Mouse (Mus musculus) heart, postnatal 4 days (tissue): ENCODE results near the gene Atp2b2. TPM values are rescaled to one million over a fixed set of nuclear protein-coding genes. Genes with fewer than 3 reads are reported as not detected.

Experiments used
- DNase-seq: peaks from one replicate; pipeline ENCODE4 v3.0.0; 2021
- total RNA-seq, 2 experiments: library from RNA; stranded (reverse); gene quantifications; 2 replicates each; pipeline ENCODE4 v1.2.3; 2021

Atp2b2 gene
- total RNA-seq, 2 experiments from 2014 or later = 0.88 to 1.2 TPM

DNA sequence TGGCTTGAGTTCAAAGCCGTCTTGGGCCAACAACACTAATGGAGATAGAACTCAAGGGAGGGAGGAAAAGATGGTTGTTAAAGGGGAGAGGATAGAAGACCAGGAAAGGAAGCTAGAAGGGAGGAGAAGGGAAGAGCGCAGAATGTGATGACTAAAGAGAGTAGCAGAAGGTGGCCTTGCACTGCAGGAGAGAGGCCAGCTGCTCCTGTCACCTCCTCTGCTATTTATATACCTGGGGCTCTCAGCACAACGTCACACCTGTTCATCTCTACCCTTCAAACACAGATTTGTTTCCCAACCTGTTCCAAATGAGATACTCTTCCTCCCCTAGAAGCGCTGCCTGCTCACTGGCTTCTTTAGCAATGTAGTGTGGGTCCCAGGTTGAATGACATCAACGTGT lies 101.1 kb downstream of the Atp2b2 start:
- no peak for DNase-seq

DNA sequence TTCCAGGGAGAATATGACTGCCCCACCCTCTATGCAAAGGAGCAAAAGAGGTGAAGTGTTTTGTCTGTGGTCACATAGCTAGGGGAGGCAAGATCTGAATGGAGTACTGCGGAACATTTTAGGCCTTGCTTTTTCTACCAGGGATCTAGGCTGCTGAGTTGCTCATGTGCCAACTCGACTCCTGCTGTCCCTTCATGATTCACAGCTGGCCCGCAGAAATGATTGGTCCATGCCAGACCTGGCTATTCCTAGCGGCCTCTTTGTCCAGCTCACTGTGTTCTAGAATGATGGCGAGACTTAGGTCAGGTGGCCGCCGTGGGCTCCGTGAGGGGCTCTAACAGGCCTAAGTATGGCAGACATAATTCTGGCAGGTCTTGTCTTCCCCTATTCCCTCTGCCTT lies 103.0 kb downstream of the Atp2b2 start:
- no peak for DNase-seq

DNA sequence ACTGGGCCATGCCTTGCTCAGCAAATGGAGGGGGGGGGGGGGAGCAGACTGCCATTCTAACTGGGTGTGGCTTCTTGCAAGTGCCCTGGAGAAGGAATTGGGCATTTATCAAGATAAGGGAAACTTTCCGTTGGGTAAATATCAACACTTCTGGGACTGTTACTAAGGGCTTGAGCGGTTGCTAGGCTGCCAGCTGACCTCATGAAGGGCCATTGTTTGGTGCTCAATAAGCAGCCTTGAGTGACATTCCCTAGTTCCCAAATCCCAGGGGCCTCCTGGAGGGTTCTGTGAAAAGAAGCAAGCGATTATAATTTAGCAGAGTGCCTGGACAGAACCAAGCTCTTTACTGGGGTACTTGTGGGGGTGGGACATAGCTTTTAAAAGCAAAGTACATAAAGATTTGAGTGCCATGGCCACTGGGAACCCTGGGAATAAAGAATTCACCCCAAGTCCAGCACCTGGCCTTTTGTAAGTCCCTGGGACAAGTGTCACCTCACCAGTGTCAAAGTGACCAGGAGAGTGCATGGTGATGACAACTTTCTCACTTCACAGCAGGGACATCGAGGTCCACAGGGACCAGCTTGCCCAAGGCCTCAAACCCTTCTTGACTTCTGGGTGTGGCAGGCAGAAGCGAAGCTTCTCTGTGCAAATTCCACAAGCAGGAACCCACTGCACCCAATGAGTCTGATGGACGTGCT lies 105.5 kb downstream of the Atp2b2 start:
- no peak for DNase-seq

DNA sequence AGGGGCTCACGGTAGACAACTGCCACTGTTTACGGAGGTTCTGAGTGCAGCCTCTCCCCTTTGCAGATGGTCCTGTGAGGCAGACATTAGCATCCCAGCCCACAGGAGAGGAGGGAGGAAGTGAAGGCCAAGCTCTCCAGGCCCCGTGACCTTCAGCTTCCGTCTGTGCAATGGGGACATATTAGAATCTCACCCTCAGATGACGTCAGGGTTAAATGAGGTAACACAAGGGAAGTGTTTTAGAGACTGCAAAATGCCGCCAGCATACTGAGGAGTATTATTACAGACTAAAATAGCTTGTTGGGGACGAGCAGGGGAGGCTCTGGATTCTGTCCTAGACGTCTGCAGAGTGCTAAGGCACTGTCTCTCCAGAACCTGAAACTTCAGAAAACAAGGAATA lies 106.3 kb downstream of the Atp2b2 start:
- DNase-seq = no peak

DNA sequence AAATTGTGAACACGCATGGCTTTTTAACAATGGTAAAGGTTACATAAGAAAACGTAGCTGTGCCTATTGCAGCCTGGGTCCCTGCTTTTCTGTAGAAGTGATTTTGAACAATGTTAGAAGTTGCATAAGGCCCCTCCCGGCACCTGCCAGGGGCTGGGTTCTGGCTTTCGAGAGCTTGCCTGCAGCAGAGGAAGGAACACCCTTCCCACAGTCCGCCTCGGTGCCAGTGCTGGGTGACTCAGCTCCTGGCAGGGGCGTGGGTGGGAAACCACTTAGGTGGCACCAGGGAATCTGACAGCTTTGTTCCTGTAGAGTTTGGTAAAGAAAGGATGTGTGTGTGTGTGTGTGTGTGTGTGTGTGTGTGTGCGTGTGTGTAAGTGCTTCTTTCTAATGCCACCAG lies 107.7 kb downstream of the Atp2b2 start:
- peak; percentile 7 for DNase-seq

DNA sequence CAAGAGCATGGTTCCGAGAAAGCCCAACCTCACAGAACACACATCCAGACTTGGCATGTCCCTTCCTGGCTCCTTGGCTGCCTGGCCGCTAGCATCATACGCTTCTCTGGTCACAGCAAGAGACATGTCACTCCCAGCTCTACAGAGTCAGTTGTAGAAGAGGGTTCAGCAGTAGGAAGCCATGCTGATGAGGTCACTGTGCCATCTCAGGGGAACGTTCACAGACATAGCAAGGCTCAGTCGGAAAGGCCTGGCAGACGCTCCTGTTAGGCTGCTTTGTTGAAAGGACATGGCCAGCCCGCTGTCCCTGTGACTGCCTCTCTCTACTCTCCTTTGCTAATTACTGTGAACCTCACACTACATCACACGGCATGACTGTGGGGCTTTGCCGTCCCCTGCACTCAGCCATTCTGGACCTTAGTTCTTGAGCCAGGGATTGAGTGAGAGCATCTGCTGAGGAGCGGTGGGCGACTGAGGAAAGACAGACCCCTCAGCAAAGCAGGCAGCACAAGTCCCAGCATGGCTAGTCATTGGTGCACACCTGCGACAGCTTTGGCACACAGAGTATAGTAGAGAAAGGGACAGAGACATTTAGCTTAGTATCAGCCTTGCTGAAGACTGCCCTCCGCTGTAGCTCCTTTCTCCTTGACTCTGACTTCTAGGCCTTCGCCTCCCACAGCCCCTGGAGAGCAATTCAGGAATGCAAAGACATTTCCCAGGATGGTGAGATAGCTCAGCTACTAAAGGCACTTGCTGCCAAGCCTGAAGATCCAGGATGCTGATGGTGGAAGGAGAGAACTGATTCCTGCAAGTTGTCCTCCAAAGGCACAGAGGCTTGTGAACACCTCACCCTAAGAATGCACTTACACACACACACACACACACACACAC lies 108.9 kb downstream of the Atp2b2 start:
- DNase-seq = no peak

DNA sequence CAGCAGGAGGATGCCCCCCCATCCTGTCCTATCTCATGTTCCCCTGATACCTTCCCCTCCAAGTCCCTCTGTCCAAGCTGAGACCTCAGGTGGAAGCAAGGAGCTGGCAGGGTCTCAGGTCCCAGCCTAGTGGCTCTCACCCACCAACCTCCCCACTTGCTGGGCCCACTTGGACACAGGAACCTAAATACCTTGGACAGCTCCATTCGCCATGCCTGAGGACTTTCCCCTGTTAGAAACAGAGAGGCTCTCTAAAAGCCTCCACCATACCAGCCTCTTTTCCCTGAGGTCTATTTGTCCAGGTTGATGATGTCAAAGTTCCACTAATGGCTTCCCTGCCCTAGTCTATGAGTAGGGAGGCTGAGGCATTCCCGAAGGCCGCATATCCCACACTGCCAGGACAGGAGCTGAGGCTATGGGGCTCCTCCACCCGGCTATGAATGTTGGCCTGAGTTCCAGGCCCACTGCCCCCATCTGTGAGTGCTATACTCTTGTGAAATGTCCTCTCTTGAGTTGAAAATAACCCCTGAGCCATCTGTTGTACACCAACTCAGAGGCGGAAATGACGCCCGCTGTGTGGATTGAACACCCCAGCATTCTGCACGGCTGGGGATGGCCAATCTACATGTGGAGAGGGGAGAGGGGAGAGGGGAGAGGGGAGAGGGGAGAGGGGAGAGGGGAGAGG lies 113.1 kb downstream of the Atp2b2 start:
- peak; percentile 17 for DNase-seq

DNA sequence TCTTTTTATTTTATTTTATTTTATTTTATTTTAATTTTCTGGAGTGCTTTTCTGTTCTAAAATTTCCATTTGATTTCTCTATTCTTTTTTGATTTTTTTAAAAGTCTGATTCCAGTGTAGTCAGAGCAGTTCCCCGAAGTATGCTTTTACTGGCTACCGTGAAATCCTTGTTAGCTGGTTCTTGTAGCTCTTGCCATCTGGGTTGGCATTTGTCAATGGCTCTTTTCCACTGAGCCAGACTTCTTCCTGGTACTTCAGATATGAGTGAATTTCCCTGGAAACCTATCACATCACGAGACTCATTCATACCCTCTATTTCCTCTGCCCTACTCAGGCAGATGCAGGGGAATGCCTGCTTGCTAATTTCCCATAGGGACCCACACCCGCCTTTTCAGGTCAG lies 119.2 kb downstream of the Atp2b2 start:
- DNase-seq = no peak

DNA sequence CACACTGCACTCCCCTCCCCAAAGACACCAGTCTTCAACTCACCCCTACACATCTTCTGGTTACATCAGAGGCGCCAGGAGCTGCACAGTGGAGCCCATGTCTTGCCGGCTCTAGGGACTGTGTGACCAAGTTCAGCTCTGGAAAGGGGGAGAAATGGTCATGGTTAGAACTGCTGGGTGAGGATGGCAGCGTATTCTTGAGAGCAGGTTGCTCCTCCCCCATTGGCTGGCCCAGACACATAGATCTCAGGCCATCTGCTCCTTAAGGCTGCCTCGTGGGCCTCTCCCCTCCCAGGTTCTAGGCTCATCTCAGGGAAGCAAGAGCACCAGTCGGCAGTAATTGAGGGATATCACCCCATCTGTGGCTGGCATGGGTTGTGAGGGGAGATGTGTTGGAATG lies 121.9 kb downstream of the Atp2b2 start:
- no peak for DNase-seq

DNA sequence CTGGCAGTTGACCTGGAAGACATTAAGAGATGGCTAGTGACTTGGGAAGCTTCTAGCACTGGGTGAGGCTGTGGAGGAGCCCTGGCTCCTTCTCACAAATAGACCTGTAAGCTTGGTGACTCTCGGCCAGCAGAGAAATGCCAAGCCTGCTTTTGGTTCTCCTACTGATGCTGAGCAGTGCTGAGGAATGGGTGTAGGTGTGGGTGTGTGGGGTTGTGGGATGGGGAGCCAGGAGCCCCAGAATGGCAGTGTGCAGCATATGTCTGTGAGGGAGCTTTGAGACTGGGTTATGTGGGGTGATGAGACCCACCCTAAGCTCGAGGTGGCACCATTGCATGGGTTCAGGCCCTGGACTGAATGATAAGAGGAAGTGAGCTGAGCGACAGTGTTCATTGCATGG lies 129.7 kb downstream of the Atp2b2 start:
- no peak for DNase-seq

DNA sequence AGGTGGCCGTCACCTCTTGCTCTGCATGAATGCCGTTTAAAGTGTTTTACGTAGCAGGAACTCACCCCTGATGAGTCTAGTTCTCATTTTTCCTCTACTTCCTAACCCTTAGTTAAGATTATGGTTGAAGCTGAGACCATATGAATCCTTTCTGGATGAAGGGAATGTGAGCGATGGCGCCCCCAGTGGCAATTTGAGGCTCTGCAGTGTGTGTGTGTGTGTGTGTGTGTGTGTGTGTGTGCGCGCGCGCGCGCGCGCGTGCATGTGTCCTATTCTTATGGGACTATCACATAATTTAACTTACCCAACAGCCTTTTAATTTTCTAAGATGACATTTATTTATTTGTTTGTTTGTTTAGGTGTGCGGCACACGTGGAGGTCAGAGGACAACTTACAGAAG lies 131.3 kb downstream of the Atp2b2 start:
- no peak for DNase-seq

DNA sequence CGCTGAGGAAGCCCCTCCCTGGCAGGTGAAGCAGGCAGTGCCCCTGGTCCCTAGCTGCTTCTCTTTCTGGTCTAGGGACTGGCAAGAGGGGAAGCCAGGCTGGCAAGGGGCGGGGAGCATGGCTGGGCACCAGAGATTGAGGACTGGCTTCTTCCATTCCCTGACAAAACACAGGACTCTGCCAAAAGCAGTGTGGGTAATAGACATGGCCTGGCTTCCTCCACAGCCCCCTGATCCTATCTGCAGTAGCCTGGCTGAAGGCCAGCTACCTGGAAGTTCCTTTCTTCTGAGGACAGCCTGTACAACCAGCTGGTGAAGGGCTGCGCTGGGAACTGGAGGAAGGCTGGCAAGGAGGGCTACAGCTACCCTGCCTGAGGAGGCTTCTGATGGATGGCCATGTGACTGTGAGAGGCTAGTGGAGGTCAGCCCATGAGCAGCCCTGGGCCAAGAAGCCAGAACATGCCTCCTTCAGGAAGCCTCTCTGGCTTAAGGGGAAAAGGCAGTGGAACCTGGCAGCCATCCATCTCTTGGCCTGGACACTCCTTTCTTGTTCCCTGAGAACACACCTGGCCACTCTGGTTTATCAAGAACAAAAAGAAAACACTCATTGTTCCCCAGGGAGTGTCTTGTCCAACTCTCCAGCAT lies 131.9 kb downstream of the Atp2b2 start:
- no peak for DNase-seq

DNA sequence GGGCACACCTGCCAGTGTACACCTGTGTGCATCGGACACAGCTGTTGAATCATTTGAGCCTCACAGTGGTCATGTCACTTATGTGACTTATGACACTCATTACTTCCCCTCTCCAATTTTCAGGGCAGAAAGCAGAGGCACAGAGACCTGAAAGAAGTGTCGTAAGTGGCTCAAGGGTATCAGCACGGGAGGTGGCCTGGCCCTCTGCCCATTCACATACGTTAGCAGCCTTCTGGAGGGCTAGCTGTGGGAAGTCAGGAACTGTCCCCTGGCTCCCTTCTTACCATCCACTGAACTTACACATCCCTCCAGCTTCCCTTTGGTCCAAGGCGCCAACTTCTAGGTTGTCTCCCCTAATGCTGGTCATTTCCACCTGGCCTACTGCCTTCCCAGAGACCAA lies 132.6 kb downstream of the Atp2b2 start:
- DNase-seq = no peak

DNA sequence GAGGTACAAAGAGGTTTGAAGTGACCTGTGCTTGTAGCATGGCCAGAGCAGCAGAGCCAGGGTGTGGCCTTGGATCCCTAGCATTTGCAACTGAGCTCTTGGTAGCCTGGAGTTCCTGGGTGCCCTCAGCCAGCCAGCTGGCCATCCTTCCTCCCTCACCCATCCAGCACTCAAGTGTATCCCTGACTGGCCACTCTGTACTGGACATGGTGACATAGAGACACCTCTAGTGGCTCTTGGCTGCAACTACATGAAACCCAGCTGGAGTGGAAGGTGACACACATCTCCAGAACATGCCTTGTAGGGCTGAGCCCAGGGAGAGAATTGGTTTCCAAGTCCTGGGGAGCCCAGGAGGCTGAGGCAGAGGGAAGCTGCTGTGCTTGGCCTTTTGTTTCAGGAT lies 134.3 kb downstream of the Atp2b2 start:
- DNase-seq = peak; percentile 7

DNA sequence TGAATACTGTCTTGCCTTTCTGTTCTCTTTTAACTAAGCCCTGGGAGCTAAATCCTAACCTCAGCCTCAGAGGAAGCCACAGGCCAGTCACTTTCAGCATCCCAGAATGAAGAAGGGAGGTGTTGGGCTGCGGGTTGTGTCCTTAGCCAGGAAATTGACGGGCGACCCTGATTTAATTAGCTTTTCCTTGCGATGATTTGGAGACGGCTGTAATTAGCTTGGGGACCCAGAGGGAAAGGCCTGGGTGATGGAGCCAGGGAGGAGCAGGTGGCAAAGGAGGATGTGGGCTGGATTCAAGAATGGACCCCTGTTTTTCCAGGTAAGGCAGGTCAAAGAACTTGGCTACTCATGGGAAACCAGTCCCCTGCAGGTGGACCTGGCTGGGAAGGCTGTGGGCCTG lies 138.0 kb downstream of the Atp2b2 start:
- DNase-seq = no peak

DNA sequence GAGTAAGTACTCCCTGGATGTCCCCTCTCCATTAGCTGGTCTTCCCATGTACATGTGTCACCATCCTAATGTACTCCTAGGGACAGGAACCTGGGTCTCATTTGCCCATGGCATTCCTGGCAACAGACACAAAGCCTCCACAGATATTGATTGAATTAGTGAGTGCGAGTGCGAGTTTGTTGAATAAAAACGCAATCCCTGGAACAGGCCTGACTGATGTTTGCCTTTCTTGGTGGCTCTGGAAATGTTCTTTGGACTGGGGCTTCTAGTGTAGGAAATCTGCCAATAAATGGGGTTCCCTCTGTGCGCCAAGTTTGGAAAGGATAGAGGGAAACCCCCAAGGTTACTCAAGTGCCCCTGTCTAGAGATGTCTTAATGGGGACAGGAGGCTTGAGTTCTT lies 146.4 kb downstream of the Atp2b2 start:
- no peak for DNase-seq

DNA sequence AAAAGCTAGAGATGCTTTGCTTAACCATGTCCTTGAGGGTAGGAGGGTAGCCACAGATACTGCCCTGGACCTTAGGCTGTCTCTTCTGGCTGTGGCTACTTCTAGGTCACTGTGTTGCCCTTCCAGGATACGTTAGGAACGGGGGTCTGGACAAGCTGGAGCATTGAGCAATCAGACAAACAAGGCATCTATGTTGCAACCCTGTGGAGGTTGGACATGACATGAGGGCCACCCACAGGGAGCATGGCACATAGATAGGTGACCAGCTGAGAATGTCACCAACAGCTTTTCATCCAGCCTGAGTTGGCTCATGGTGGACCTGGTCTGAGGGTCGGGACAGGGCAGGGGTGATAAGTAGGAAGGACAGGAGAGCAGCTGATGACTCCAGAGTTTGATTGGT lies 148.4 kb downstream of the Atp2b2 start:
- DNase-seq = no peak

DNA sequence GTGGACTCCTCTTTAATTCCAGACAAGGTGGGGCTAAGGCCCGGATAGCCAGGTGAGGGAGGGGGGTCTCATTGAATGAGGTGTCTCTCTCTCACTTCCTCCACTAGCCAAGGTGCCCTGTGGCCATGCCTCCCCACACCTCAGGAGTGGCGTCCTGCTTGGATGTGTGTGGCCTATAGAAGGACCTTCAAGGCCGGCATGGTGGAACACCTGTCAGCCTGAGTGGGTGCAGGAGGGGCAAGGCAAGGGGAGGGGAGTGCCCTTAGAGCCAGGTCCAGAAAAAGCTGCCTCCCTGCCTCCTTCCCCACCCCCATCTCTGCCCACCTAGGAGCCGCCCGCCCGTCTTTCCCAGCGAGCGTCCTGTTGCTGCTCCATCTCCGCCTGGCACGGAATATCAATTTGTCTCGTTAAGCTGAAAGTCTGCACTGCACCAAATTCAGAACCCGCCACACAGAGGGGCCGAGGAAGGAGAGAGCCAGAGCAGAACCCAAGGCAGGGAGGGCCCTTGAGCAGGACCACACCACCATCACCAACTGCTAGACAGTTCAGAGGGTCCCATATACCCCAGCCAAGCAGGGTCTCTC lies 150.2 kb downstream of the Atp2b2 start:
- DNase-seq = no peak

DNA sequence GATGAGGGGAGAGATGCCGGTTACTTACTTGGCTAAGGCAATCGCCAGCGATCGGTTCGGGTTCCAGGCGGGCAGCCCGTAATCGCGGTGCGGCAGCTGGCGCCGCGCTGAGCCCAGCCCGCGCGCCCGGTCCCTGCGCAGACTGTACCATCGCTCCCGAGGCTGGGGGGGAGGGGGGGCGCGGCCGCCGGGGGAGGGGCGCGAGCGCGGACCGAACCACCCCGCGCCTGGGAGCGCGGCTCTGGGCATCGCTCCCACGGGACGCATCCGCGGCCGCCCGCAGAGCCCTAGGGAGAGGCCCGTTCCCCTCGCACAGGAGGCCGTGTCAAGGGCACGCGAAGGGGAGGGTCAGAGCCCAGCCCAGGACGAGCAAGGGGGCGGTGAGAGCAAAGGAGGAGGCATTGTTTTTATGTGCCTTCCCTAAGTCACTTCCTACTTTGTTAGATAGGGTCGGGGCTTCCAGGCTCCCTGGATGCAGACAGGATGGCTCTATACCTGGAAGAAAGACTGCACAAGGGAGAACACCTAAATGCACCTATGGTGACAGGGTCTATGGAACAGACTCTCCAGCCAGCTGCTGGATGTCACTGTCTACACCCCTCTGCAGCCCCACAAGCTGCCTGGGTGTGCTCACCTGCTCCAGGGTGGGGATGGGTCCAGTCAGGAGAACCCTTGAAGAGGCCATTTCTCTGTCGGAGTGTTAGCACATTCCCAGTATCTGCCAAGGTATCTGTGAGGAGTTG lies 151.0 kb downstream of the Atp2b2 start:
- DNase-seq = no peak

DNA sequence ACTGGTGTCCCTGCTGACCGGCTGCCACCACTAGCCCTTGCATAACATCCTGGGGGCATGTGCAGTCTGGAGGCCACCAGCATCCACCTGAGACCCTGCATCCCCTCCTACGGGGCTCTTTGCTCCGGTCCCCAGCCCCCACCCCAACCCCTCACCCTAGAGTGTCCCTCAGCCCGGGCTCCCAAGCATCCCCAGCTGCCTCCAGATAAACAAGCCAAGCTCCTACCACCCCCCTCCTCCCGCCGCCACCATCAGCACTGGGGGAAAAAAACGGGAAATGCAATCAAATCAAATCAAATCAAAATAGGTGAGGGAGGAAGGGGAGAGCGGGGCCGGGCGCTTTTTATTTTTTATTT lies 151.6 kb downstream of the Atp2b2 start:
- no peak for DNase-seq

DNA sequence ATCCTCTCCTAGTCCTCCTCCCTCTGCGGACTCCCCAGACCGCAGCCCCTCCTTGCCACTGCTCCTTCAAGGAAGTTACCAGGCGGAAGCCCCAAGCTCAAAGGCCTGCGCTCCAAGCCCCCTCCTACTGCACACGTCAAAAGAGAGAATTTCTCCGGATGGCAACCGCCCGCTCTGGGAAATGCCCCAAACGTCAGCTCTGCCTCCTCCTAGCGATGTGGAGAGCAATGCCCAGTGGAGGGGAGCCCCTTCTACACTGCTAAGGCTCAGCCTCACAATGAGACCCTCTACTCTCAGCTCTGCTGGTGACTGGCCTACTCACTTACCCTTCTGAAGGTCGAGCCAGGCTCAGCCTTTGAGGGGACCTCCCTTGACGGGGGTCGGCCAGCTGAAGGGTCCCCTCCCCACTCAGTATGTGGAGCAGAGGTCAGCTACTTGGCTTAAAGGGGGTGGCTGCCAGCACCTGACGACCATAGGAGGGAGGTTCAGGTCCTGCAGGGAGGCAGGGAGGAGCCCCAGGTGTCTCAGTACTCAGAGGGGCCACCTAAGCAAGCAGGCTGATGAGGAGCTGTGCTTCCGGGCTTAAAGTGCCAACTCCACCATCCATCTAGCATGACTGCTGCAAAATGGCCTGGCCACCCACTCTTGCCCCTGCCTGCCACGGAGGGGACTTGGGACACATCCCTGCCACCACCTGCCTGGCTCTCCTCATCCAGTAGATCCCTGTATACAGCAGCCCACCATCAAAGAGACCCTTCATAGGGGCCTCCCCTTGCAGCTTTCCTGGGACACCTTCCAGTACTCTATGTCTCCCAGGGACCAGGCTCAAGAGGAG lies 152.2 kb downstream of the Atp2b2 start:
- no peak for DNase-seq
